In the genomic region with DNA sequence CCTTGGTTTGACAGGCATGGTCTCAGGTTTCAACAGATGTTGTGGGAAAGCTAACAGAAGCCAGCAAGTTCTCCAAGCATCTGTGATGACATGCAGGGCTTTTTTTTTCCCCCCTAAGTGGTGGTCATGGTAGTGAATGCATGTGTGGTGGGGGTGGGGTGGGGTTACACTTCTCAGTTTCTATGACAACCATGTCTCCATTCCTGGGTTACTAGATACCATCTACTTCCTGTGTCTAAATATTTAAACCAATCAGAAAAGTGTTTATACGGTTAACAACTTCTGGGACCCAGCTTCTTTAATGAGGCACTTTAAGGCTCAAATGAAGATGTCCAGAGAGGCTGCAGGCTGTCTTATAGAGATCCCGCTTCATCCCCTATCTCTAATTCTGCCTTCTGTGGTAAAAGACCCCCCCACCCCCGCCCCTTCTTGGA, we compare ENCODE assay signal across 8 mouse cellular contexts. TPM values are rescaled to one million over a fixed set of nuclear protein-coding genes. Genes with fewer than 3 reads are reported as not detected.
A peak's percentile ranks its signal among the peaks of the same experiment; 100 is the strongest.
DNase-seq lines count a peak whose midpoint lies in the region; ATAC-seq lines count a peak whose summit lies in the region.

No protein-coding gene starts in this region.

- H3K36me3 ChIP-seq in heart, embryonic 10.5 days: no peaks in the 10 kb centered on the region
- no peaks in the 10 kb centered on the region for H3K36me3 ChIP-seq in liver, embryonic 13.5 days

- ATAC-seq in granulocyte monocyte progenitor cell, adult 5-6 weeks (replicated peaks; ENCODE audit: poor library complexity, severe bottlenecking): peak; percentile 73
- no peak for ATAC-seq in liver, embryonic 13.5 days (ENCODE audit: low read depth)

- H3K4me3 ChIP-seq in heart, embryonic 10.5 days: peak overlapping the region; percentile 91
- H3K4me3 ChIP-seq in liver, embryonic 13.5 days (replicated peaks): peak overlapping the region; percentile 74

- peak overlapping the region; percentile 98 for H3K27ac ChIP-seq in heart, embryonic 10.5 days
- H3K27ac ChIP-seq in liver, embryonic 13.5 days: peak overlapping the region; percentile 73

- no peak overlapping the region for H3K9ac ChIP-seq in liver, embryonic 13.5 days

- peaks cover 37% of the 10 kb centered on the region for H3K4me1 ChIP-seq in heart, embryonic 10.5 days
- peaks cover 55% of the 10 kb centered on the region for H3K4me1 ChIP-seq in liver, embryonic 13.5 days (replicated peaks)

- 23% methylated on average over 3 of the region's 3 CpGs for WGBS in heart, embryonic 10.5 days
- 6% methylated on average over 3 of the region's 3 CpGs for WGBS in liver, embryonic 13.5 days (ENCODE audit: insufficient replicate concordance)

- no peak for DNase-seq in heart, embryonic 10.5 days (ENCODE audit: low spot score)
- no peak for DNase-seq in heart, adult 8-10 months (ENCODE audit: low spot score)
- DNase-seq in NIH3T3 (ENCODE audit: low read depth): peak; percentile 64
- no peak for DNase-seq in liver, embryonic 13.5 days
- DNase-seq in skeletal muscle tissue, adult 2 months (ENCODE audit: low read depth, low spot score): peak; percentile 47
- no peak for DNase-seq in cerebellum, adult 9-10 months
- DNase-seq in gastrocnemius, postnatal 25 days: no peak

- no peaks in the 10 kb centered on the region for H3K9me3 ChIP-seq in heart, embryonic 10.5 days
- no peaks in the 10 kb centered on the region for H3K9me3 ChIP-seq in liver, embryonic 13.5 days (replicated peaks)

- peak overlapping the region; percentile 91 for H3K4me2 ChIP-seq in liver, embryonic 13.5 days

- no peaks in the 10 kb centered on the region for H3K27me3 ChIP-seq in heart, embryonic 10.5 days (ENCODE audit: insufficient read depth, poor library complexity, severe bottlenecking)
- no peaks in the 10 kb centered on the region for H3K27me3 ChIP-seq in liver, embryonic 13.5 days

RNA-seq across cellular contexts. Expression of gene Foxn3, which starts 2.0 kb away (rescaled TPM):
- polyA plus RNA-seq in heart, embryonic 10.5 days (2016; fragmentation: Nextera tagmentation; extraction: Ambion mirVana): 60.5 and 65.2 TPM in 2 replicates
- 100 to 1,000 TPM in 3 of 4 experiments, 10 to 100 TPM in 1; 98.7 to 128 (median 104) TPM for total RNA-seq in heart, adult 8-10 months (2022)
- total RNA-seq in granulocyte monocyte progenitor cell, adult 5-6 weeks (2014; fragmentation: Nextera tagmentation): 68.7 and 164 TPM in 2 replicates
- total RNA-seq in granulocyte monocyte progenitor cell, adult 5-6 weeks (2017): 22.6 and 26.7 TPM in 2 replicates
- polyA plus RNA-seq in liver, embryonic 13.5 days (2015; fragmentation: Nextera tagmentation; extraction: Ambion mirVana): 18.1 and 20.0 TPM in 2 replicates
- total RNA-seq in gastrocnemius, postnatal 25 days (2021): 100 to 1,000 TPM; 163 to 186 TPM

Comparison
In these comparisons a context has a peak if more than half of its experiments do, and no peak if none do; other contexts are left out.
1. DNase-seq: peak in NIH3T3 (single experiment) and skeletal muscle tissue, adult 2 months (single experiment); none in heart, embryonic 10.5 days (single experiment), heart, adult 8-10 months (single experiment), liver, embryonic 13.5 days (single experiment), cerebellum, adult 9-10 months (single experiment) and gastrocnemius, postnatal 25 days (single experiment).